Mouse (Mus musculus): ENCODE data around the gene Tes.
"Not testable (repeated sequence)": the region's sequence is repeated elsewhere in the genome, so short reads cannot be mapped to it uniquely, and the experiment has no call there.

Tes gene

DNA sequence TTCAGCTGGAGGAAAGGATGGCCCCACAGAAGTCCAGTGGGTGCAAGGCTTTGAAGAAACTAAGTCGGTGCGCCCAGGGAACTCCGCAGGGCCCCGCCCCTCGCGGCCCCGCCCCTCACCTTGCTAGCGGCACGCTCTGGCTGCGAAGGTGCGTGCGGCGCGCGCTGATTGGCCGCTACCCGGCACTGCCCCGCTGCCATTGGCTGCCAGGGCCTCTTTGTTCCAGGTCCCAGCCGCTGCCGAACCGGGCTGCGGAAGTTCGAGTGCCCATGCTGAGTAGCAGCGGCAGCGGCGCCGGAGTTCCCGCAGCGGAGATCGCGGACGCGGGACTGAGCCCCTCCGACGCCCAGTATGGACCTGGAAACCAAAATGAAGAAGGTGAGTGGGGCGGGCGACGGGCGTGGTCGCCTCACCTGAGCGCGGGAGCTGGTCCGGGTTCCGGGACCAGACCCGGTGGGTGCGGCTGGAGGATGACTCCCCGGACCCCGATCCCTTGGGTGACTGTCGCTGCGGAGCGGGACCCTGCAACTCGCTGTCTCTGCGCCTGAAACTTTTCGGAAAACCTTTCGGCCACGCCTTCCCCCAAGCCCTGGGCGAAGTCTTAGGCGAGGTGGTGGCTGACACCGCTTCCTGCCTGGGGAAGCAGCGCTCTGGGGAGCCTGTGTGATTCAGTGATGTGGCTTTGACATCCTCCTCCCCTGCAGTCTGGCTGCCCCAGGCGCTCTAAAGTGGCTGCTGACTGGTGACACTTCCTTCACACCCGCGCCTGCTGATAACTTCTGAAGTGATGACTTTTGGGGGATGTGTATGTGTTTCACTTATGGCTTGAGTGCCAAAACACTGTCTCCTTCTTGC, at the start of gene Tes:
Gene Tes (plus strand): TSS at position 214 of the 855 bp plus-strand sequence.
- peak; percentile 71 for DNase-seq (ENCODE audit: low read depth, low spot score)

DNA sequence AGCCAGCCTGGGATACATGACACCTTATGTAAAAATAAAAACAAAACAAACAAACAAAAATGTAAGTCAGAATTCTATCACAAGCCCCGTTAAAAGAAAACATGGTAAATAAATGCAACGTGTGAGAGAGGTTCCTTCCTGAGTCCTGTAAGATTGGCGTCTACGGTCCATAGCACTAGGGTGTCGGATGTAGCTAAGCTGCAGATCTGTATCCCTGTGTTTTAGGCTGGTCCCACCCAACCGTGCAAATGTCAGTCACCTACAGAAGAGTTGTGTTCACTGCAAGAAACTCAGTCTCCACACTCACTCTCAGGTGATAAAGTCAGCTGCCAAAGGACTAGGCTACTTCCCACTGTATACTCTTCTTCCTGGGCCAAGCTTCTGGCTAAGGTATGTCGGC, 39.1 kb upstream of the Tes start:
- no peak for DNase-seq (ENCODE audit: low read depth, low spot score)

DNA sequence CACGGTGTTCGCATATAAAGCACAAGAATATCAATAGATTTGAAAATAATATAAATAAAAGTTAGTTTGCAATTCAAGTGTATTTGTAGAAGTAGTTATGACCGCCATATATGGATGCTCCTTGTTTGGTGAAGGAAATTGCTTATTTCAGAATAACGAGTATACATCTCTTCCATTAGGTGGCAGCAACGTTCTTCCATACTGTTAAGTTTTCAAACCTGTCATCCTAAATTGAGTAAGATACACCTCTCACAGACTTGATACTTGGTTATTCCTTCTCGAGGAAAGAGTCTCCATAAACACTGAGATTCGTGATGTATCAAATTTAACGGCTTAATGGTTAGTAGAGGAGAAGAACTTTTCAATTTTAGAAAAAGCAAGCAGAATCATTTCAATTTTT, 37.4 kb upstream of the Tes start:
- peak; percentile 67 for DNase-seq (ENCODE audit: low read depth, low spot score)

DNA sequence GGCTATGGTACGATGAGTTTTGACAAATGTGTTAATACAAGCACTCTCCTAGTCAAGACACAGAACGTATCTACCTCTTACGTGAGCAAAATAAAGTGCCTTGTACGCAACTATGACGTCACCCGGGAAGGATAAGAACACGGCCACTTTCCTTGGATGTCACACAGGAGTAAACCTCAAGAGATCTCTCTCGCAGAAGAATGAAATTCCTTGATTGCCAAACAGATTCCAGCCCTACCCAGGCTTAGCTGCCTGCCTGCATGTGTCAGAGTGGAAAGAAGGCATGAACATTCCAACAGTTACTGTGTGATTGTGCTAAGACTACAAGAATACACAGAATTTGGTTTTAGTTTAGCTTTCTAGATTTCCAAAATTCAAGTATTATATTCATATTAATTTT, 36.1 kb upstream of the Tes start:
- DNase-seq (ENCODE audit: low read depth, low spot score) = no peak

DNA sequence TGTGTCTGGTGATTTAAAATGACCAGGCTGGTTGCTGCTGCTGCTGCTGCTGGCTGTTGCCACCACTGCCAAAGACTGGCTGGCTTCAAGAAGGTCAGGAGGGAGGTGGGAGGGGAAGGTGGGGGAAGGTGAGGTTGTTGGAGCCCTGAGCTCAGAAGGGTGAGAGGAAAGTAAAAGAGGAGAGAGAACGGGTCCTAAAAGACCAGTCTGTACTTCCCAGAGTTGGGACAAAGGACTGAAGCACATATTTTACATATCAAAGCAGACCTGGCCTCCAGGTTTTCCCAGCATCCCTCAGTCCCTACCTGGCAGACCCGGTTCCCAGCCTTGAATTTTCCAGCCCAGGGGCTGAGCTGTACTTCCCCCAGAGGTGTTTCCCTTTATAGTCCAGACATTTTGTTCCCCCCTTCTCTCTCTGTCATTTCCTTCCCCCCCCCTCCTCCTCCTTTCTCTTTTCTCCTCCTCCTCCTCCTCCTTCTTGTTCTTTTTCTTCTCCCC, 32.7 kb upstream of the Tes start:
- DNase-seq (ENCODE audit: low read depth, low spot score) = no peak

DNA sequence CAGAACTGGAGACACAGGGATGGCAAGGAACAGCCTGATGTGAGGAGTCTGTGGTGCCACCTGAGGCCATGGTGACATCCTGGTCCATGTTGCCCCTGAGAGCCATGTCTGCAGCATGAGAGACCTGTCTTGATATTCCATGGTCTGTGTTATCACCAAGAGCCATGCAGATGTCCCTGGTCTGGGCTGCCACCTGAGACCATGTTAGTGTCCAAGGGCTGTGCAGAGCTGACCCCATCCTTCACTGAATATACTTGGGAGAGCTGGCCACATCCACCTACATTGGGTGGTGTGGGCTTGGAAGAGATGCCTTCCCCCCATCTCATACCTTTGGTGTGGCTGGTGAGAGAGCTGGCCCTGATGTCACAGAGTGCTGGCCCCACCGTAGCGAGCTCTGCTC, 30.9 kb upstream of the Tes start:
- no peak for DNase-seq (ENCODE audit: low read depth, low spot score)

DNA sequence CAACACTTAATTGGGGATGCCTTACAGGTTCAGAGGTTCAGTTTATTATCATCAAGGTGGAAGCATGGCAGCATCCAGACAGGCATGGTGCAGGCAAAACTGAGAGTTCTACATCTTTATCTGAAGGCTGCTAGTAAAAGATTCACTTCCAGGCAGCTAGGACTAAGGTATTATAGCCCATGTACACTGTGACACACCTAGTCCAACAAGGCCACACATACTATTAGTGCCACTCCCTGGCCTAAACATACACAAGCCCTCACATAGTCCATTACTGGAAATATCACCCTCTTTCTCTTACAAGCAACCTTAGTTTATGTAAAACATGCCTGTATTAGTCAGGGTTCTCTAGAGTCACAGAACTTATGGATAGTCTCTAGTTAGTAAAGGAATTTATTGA, 29.7 kb upstream of the Tes start:
- DNase-seq (ENCODE audit: low read depth, low spot score) = no peak

DNA sequence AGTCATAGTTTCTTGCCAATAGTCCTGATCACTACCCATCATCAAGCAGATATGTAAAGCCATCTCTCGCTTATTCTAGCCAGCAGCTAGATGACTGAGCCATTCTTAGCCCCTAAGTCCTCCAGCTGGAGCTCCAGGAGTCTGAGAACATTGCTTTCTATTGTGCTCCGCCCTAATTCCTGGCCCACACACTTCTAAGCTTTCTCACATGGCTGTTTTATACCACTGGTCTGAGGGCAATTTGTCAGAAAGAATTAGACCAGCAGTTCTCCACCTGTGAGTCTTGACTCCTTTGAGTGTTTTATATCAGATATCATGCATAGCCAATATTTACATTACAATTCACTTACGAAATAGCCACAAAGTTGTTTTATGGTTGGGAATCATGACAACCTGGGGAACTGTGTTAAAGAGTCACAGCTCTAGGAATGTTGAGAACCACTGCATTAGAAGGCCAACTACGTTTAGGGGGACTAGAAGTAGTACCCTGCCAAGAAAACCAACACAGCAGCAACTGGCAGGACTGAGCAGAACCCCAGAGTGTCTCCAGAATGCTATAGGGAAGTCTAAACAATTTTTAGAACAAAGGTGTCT, 13.4 kb upstream of the Tes start:
- DNase-seq (ENCODE audit: low read depth, low spot score) = no peak

DNA sequence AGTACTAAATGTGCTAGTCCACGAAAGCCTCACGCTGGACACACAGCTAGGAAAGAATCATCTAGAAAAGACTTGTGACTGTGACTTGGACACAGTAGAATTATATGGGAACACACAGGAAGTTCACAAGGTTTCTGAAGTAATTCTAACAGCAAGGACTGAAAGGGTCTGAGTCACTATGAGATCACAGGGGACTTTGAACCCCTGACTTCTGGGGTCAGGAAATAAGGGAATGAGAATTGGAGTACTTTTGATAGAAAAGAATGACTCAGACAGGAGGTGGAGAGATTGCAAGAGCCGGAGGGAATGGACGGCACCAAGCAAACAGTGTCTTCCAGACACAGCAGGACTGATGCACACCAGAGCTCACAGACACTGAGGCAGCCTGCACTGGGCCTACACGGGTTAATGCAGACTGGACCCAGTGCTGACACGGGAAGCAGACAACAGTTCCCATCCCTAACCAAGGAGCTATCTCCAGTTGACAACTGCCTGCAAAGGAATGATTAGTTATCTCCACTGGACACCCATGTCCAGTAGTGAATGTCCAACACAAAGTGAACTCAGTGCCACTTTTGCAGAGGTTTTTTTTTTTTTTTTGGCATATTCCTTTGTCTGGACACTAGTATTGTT, 11.8 kb upstream of the Tes start:
- DNase-seq (ENCODE audit: low read depth, low spot score) = no peak

DNA sequence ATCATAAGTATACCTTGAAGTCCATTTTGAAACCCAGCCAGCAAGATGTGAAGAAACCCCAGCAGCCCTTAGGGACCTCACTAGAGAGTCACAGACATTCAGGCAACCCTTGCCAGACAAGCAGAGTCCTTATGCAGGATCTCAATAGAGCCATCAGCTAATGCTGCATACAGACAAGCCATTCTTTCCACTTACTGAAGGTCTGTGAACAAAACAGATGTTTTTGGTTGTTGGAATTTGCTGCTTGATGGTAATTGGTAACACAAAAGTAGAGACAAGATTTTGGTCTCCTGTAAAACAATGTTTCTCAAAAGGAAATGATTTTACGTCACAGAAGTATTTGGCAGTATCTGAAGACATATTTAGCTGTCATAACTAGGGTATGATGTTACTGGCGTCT, 10.2 kb upstream of the Tes start:
- DNase-seq (ENCODE audit: low read depth, low spot score) = no peak

DNA sequence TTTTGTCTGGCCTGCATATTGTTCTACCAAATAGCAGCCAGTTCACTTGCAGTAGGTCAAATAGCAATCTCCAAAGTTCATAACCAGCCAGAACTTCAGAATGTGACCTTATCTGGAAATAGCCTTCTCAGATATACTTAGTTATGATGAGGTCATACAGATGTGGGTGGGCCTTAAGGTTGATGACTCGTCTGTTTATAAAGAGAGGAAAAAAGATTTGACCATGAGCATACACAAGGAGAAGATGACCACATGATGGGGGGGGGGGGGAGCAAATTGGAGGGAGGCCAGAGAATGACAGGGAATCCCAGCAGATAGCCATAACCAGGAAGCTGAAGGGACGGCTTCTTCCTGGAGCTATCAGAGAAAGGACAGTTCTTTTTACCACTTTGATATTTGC, 9.3 kb upstream of the Tes start:
- DNase-seq (ENCODE audit: low read depth, low spot score) = no peak

DNA sequence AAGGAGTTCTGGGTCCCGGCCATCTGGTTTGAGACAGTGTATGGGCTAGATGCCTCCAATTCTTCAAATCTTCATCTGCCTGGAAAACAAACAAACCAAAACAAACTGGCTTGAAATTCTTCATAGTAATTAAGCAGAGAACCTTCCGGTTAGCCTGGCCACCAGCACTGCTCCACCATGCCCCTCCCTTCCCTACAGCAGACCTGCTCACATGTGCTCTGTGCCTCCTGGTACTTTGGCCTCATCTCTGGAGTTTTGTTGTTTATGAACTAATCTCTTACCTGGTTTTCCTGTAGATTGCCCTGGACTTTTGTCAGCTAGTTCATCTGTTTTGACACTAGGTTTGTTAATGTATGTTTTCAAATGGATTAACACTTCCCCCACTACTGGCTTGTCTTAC, 5.4 kb upstream of the Tes start:
- no peak for DNase-seq (ENCODE audit: low read depth, low spot score)

DNA sequence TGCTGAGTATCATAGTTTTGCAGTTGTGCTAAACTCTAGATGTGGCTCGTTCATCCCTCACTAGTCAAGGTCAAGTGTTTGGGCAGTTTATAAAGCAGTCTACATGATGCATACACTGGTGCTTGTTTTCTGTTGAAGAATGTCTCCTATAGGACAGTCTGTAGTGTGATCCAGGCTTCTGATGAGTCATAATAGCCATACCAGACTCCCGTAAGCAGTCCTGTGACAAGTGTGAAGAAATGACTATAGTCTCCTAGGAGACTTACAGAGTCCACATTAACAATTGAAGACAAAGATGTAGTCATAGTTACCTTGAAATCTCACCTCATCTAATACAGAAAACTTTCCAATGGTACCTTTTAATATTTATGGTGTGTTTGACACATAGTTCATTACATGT, 4.8 kb upstream of the Tes start:
- DNase-seq (ENCODE audit: low read depth, low spot score) = no peak

DNA sequence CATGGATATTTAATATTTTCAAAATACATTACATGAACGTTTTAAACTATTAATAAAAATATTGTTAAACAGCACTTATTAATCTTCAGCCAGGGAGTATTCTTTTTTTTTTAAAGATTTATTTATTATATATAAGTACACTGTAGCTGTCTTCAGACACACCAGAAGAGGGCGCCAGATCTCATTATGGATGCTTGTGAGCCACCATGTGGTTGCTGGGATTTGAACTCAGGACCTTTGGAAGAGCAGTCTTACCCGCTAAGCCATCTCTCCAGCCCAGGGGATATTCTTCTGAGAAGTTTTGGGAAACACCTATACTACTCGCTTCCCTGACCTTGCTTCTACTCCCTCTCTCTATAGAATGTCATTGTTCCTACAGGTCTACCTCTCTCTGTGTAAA, 3.1 kb upstream of the Tes start:
- DNase-seq (ENCODE audit: low read depth, low spot score) = not testable (repeated sequence)

DNA sequence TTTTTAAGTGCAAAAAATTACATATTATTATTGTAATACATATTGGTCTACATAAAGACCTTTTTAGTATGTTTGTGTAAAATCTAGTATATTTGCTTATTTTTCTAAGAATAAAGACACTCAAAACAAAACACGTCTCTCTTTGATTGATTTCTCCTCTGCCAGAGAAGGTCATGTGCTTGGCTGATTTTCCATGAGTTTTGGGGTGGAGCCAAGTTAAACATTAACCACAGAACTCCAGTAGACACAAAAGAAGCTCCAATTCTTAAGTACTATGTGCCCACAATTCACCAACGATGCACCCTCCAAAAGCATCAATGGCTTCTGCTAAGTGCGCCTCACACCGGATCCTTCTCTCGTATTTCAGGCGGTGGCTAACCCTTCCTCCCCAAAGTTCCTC, 2.6 kb upstream of the Tes start:
- no peak for DNase-seq (ENCODE audit: low read depth, low spot score)

DNA sequence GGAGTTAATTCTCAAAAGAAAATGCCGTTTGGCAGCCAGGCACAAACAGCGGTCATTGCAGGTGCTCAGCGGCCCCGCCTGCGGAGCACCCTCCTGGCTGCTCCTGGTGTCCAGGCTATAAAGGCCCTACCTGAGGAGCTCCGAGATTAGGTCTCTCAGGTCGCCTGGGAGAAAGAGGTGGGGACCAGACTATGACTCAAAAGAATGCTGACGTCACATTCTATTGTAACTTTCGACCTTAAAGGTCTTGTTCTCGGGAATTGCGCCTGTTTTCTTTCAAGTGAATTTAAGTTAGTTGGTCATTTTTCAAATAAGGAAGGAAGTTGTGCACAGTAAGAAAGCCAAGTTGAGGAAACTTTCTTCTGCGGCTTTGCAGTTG, 831 bp downstream of the Tes start:
- peak; percentile 2 for DNase-seq (ENCODE audit: low read depth, low spot score)

DNA sequence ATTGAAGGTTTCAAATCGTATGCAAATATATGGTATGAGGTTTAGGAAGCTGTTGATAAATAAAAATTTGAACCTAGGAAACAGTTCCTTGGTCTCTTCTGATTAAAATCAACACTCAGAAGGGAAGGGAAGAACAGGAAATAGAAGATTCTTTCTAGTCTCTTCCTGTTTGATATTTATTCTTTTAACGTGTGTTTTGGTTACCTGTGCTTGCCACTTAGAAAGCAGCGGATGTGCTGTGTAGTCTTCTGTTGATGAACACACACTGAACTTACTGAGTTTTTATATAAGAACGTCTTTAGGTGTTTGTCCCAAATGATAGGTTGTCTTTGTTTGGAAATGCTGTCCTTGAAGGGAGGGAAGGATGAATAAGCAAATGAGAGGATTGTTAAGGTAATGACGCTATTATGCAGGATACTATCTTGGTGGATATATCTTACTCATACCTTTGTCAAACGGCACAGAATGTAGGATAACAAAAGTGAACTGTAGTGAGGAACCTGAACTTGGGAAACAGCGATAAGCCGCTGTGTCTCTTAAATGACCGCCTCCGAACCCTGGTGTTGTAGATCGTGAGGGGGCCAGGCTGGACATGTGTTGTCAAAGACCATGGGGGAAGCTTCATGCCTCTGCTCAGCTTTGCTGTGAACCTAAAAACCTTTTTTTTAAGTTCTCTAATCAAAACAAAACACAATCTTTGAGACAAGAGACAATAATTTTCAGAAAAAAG, 1.4 kb downstream of the Tes start:
- DNase-seq (ENCODE audit: low read depth, low spot score) = no peak

DNA sequence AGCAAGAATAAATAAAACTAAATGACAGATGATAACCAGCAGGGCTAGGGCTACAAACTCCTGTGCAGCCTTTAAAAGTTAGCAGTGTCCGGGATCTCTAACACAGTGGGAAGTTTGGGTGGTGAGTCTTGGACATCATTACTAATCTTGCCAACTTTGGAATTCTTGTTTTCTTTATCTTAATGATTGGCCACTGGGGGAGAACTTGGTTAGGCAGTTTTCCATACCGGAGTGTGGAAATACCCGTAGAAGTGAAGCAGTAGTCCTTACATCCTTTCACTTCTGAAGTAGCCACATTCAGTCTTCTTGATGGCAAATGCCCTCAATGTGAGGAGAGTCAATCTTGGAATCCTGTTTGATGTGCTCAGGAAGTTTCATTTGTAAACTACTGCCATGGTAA, 7.0 kb downstream of the Tes start:
- DNase-seq (ENCODE audit: low read depth, low spot score) = no peak

DNA sequence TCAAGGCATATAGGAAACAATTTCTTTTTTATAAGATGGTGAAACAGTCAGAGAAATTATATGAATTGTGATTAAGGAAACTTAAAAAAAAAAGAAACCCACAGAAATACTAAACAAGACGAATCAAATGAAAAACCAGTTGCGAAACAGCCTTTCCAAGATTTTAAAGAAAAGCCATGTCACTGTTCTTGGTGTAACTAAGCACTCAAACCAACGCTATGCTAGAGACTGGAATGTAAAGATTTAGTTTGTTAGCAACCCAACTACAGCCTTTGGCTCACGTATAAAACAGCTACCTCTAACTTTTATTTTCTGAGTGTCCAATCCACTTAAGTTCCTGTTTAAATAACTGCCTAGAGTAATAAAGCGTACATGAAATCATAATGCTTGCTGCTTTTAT, 7.4 kb downstream of the Tes start:
- no peak for DNase-seq (ENCODE audit: low read depth, low spot score)

DNA sequence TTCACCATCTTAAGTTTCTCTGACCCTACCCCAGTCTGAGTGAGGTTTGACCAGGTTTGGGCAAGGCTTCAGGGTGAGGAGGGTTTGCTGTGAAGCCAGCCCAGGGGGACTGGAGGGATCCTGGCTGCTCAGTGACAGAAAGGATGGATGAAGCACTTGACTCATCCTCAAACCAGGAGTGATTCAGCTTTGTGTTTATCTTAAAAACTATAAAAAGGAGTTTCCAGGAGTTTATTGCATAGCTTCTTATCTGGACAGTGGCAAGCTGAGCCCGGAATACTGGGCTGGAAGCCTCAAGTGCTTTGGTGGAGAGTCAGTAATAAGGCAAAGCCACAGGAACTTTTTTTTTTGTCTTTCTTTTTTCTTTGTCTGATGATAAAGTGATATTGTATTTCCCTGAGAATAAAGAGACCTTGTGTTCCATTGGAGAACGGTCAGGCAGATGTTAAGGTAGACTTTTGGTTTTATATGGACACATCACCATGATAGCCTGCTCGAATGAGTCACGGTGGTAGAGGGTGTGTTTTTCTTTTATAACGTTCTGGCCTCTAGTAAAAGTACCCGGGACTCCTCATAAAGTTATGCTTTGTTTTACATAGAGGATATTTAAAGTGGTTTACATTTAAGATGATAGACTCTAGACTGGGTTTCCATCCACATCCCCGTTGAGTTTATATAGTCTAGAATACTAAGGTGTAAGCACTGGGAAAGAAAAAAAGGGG, 8.0 kb downstream of the Tes start:
- DNase-seq (ENCODE audit: low read depth, low spot score) = no peak

DNA sequence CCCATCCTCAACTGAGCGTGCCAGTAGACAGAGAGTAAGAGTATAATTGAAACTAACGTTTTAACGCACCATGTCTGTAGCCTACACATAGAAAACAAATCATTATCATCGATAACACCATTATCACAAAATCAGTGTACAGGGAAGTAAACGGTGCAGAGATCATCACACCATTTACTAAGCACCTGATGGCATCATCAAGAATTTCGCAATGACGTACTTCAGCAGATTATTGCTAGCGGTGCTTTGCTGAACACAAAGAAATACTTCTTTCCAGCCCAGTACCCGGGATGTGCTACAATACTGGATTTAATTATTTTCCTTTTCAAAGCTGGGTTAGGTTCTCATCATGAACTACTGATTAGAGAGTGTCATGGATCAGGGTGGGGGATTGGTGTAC, 12.3 kb downstream of the Tes start:
- DNase-seq (ENCODE audit: low read depth, low spot score) = no peak

DNA sequence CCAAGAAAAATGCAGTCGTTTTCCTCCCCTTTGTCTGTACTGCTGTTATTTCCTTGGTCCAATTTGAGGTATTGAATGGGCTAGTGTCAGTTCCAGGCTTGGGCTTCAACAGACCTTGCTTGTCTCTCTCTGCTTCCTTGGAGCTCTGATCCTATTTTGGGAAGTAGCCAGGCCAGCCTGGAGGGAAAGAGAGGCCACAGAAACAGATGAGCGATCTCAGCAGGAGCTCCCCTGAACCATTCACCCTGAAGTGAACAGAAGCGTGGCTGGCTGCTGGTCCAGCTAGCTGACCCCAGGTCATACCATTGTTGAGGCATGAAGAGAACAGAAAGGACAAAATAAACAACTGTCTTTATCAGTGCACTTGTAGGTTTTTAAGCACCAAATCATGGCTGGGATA, 12.8 kb downstream of the Tes start:
- no peak for DNase-seq (ENCODE audit: low read depth, low spot score)

Data from brain, adult 2 months (tissue).